Mouse (Mus musculus) embryo, embryonic 10 days (tissue): Measurements from ENCODE around the gene Bpifa3.
A peak's percentile ranks its signal among the peaks of the same experiment; 100 is the strongest.
"Not testable (repeated sequence)": the region's sequence is repeated elsewhere in the genome, so short reads cannot be mapped to it uniquely, and the experiment has no call there.

Experiments
- DNase-seq: peaks from one replicate; pipeline ENCODE4 v3.0.0-alpha.2; 2015; ENCODE audit warnings: low spot score

Gene Bpifa3

GRCm38 (mm10) chr2:154130120-154130519 lies at the start of gene Bpifa3:
Bpifa3 (plus strand) TSS chr2:154130336.
- no peak for DNase-seq

DNA sequence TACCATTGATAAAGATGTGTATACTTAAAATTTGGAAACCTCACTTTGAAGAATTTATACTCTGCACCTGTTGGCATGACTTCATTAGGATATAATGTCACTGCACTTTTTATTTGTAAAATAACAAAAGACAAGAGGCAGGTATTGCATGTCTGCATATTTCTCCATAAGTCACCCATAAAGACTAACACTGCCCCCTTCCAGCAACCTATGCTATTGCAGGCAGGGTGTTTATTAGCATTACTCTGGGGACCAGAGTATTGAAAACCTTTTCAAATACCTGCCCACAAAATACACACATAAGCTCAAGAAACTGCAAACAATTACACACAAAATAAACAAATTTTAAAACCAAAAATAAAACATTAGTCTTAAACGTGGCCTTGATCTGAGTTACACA lies 32.4 kb upstream of the Bpifa3 start:
- no peak for DNase-seq

- DNase-seq = no peak
Observed at GRCm38 (mm10) chr2:154117381-154117780, 12.8 kb upstream of the Bpifa3 start.

DNA sequence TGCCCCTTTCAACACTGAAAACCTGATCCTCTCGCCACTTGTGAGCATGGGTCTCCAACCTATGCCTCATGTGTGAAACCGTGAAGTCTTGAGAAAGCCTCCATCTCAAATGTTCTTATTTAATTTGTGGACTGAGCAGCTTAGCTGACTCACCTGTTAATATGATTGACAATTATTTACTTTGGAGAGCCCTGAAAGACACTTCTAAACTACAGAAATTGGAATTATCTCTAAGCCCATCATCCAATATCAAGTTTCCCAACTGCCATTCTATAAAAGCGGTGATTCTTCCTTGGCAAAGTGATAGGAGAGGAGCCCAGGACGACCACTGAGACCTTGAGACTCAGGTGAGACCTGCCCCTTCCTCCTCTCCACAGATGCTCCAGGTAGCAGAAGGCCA lies 12.4 kb downstream of the Bpifa3 start, which contains the start of gene Bpifa1:
TSS of gene Bpifa1 (plus strand) at position 301 of the 400 bp plus-strand sequence.
- no peak for DNase-seq

- no peak for DNase-seq
Observed at GRCm38 (mm10) chr2:154143735-154144134, 13.6 kb downstream of the Bpifa3 start.

DNA sequence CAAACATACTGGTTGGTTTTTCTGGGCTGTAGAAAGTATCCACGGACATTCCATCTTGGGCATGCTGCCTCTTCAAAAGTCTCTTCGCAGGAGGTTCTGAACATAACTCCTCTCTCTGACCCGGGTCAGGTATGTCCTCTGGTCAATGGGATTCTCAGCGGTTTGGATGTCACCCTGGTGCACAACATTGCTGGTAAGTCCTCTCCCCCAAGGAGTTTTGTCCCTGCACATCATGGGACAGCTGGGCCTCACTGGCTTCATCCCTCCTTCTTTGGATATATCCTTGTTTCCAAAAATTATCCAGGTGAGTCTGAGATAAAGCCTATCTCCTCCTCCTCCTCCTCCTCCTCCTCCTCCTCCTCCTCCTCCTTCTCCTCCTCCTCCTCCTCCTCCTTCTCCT lies 17.4 kb downstream of the Bpifa3 start:
- DNase-seq = no peak

- DNase-seq = peak; percentile 43
Observed at GRCm38 (mm10) chr2:154158433-154158832, 28.3 kb downstream of the Bpifa3 start.

- DNase-seq = no peak
Observed at GRCm38 (mm10) chr2:154162307-154162706, 32.2 kb downstream of the Bpifa3 start, which contains the start of gene Bpifa5. Bpifa5 (plus strand) TSS chr2:154162607.

DNA sequence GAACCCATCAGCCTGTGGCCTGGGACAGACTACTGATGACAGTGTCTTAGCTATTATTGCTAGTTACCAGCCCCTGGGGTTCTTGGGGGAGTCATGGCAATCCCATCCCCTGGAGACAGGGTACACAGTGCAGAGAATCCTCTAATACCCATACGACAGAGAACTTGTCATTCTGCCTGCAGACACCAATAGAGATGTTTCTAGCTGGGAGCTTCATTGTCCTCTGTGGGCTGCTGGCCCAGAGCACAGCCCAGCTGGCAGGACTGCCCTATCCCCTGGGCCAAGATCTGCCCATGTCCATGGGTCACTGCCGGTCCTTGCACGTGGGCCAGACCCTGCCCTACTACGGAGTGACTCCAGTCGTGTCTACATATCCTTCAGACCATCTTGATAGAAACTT lies 33.2 kb downstream of the Bpifa3 start:
- no peak for DNase-seq

GRCm38 (mm10) chr2:154169172-154169571 lies 39.0 kb downstream of the Bpifa3 start:
- no peak for DNase-seq

GRCm38 (mm10) chr2:154171621-154172020 lies 41.5 kb downstream of the Bpifa3 start:
- no peak for DNase-seq

GRCm38 (mm10) chr2:154173313-154173712 lies 43.2 kb downstream of the Bpifa3 start:
- peak; percentile 57 for DNase-seq

- DNase-seq = not testable (repeated sequence)
Observed at GRCm38 (mm10) chr2:154181900-154182299, 51.8 kb downstream of the Bpifa3 start.

- not testable (repeated sequence) for DNase-seq
Observed at GRCm38 (mm10) chr2:154183061-154183460, 52.9 kb downstream of the Bpifa3 start.

- DNase-seq = no peak
Observed at GRCm38 (mm10) chr2:154185319-154185718, 55.2 kb downstream of the Bpifa3 start.

- DNase-seq = no peak
Observed at GRCm38 (mm10) chr2:154185748-154186147, 55.6 kb downstream of the Bpifa3 start.

DNA sequence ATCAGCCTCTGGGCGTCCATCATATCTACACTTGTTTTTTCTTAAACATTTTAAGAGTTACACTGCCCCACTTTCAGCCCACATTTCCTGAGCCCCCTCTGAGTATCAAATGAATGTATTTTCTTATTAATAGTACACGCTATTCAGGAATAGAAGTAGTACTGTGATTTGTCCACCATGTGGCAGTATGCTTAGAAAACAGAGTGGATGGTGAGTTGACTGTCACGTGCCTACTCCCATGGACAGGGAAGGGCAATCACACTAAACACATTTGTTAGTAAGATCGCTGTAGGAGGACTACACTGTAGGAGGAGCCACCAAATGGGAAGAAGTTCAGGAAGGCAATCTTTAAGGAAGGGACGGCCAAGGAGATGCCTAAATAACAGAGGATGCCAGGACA lies 57.3 kb downstream of the Bpifa3 start:
- DNase-seq = peak; percentile 32
